Mouse (Mus musculus) megakaryocyte, adult 5-6 weeks (primary cell): Measurements from ENCODE around the gene Atp11a. TPM values are rescaled to one million over a fixed set of nuclear protein-coding genes. Genes with fewer than 3 reads are reported as not detected.
A peak's percentile ranks its signal among the peaks of the same experiment; 100 is the strongest.

Experiments used
- ATAC-seq: 2 replicates; pipeline ENCODE4 v1.8.0; 2016; ENCODE audit warnings: mild to moderate bottlenecking, inconsistent platforms; ENCODE audit not compliant: poor library complexity, severe bottlenecking
- total RNA-seq, 2 experiments: library from RNA; stranded (forward) in 1 of 2; stranded (reverse) in 1 of 2; fragments of 153-499, 151-499 nt in 1 of 2; fragments of 221-1000, 200-1000 nt in 1 of 2; gene quantifications; 2 replicates each; pipeline versions ENCODE4 v1.2.3 to v1.2.4; 2015 to 2017

Atp11a gene
- total RNA-seq, 2 experiments from 2014 or later = 29.4 to 30.8 TPM

- no peak for ATAC-seq
Measured at GRCm38 (mm10) chr8:12865790-12866189, 109.0 kb downstream of the Atp11a start.

GRCm38 (mm10) chr8:12869661-12870060 lies 112.8 kb downstream of the Atp11a start:
- no peak for ATAC-seq

GRCm38 (mm10) chr8:12870656-12871055 lies 113.8 kb downstream of the Atp11a start:
- ATAC-seq = no peak

- no peak for ATAC-seq
Measured at GRCm38 (mm10) chr8:12871461-12871860, 114.6 kb downstream of the Atp11a start.

GRCm38 (mm10) chr8:12872983-12873356 lies 116.2 kb downstream of the Atp11a start:
- no peak for ATAC-seq

GRCm38 (mm10) chr8:12873357-12874046 lies 116.7 kb downstream of the Atp11a start, which contains the start of gene Mcf2l:
Gene Mcf2l (plus strand): TSS chr8:12873806.
- ATAC-seq = peak; percentile 47

- no peak for ATAC-seq
Measured at GRCm38 (mm10) chr8:12874194-12874791, 117.5 kb downstream of the Atp11a start.

- ATAC-seq = no peak
Measured at GRCm38 (mm10) chr8:12874971-12875370, 118.2 kb downstream of the Atp11a start.

- no peak for ATAC-seq
Measured at GRCm38 (mm10) chr8:12877126-12877525, 120.3 kb downstream of the Atp11a start.

- peak; percentile 30; the same call in 1 of the 2 replicates for ATAC-seq
Measured at GRCm38 (mm10) chr8:12880163-12880562, 123.3 kb downstream of the Atp11a start.

- ATAC-seq = no peak
Measured at GRCm38 (mm10) chr8:12883051-12884004, 126.5 kb downstream of the Atp11a start.

GRCm38 (mm10) chr8:12887772-12888435 lies 131.1 kb downstream of the Atp11a start:
- no peak for ATAC-seq

- ATAC-seq = no peak
Measured at GRCm38 (mm10) chr8:12889046-12889598, 132.3 kb downstream of the Atp11a start.

- ATAC-seq = no peak
Measured at GRCm38 (mm10) chr8:12892882-12893446, 136.2 kb downstream of the Atp11a start.

- no peak for ATAC-seq
Measured at GRCm38 (mm10) chr8:12893797-12894578, 137.2 kb downstream of the Atp11a start.

- ATAC-seq = no peak
Measured at GRCm38 (mm10) chr8:12894783-12895534, 138.1 kb downstream of the Atp11a start.

- ATAC-seq = no peak
Measured at GRCm38 (mm10) chr8:12895535-12896150, 138.8 kb downstream of the Atp11a start.
